Mouse (Mus musculus): ENCODE data around the gene Vmn1r197. TPM values are rescaled to one million over a fixed set of nuclear protein-coding genes. Genes with fewer than 3 reads are reported as not detected.
"Not testable (repeated sequence)": the region's sequence is repeated elsewhere in the genome, so short reads cannot be mapped to it uniquely, and the experiment has no call there.

The Vmn1r197 gene
- polyA plus RNA-seq, 1 experiment from 2014 or later, result not detected

DNA sequence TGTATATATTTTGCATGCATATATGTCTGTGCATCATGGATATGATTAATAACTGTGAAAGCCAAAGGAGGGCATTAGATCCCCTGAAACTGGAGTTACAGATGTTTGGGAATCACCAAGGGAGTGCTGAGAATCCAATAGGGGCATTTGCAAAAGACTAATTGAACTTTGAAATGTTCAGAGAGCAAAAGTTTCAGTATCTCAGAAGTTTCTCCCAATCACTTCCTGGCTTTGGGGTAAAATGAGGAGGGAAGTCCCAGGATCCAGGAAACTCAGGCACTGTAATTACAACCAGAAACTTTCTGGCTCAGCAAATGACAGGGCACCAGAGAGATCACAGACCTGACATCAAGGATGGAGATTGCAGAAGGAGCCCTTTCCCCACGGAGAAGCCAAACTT lies 25.7 kb downstream of the Vmn1r197 start, which contains the start of gene Vmn1r198:
TSS of gene Vmn1r198 (plus strand) at position 301 of the 400 bp plus-strand sequence.
- 41% methylated on average over 1 of the region's 1 CpGs for WGBS

DNA sequence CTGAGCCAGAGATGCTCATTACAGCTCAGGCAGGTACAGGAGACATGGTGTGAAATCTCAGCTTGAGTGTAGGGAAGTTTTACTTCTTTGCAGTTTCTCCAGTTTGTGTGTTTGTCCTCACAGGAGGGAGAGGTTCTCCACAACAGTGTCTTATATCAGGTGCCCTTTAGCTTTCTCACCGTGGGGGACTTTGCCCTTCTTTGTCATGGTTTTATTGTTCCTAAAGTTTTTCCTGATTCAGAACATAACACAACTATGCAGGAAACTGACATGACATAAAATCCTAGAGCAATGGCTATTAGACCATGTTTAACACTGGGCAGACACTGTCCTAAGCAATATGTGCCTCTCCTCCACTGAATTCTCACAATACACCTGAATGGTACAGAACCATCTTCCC lies 26.4 kb downstream of the Vmn1r197 start:
- Histone ChIP-seq H3K4me3 (ENCODE audit: low read depth, low read length) (no peak overlapping the region), H3K27ac (ENCODE audit: low read depth, low read length) (no peak overlapping the region)
- 81% methylated on average over 1 of the region's 1 CpGs for WGBS

More for the DNA sequence above, 25.7 kb downstream of the Vmn1r197 start, which contains the start of gene Vmn1r198:
- Histone ChIP-seq H3K4me3 (ENCODE audit: low read depth, low read length) (no peak within 1 kb of the TSS), H3K27me3 (ENCODE audit: control insufficient read depth, insufficient read depth, low read length) (no peaks in the 10 kb centered on the region), H3K4me2 (ENCODE audit: low read depth) (no peak within 1 kb of the TSS), H3K4me1 (ENCODE audit: control insufficient read depth, insufficient read depth, low read length) (no peaks in the 10 kb centered on the region), H3K9ac (ENCODE audit: low read length) (no peak within 1 kb of the TSS), H3K27ac (ENCODE audit: low read depth, low read length) (no peak within 1 kb of the TSS), H3K36me3 (ENCODE audit: control insufficient read depth, insufficient read depth, low read length) (no peaks in the 10 kb centered on the region), H3K9me3 (ENCODE audit: control insufficient read depth, low read length) (no peaks in the 10 kb centered on the region)
- DNase-seq (ENCODE audit: low spot score), result no peak
- no peak for ATAC-seq (ENCODE audit: insufficient read depth, low FRiP score, low TSS enrichment)

DNA sequence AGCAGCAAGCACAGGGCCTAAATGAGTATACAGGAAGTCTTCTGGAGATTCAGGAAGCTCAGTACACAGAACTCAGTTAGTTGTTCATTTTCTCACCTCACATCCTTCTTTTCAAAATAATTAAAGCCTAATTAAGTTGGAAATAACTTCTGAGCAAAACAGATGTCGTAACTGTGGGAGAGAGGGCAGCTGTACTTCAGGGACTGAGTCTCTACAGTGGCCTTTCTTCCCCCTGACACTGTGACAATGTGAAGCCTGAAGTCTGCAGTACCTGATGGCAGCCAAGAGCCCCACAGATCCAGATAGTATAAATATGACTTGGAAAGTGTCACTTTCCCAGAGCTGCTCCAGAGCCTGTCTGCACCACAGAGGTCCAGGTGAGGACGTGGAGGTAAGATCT lies 55.1 kb downstream of the Vmn1r197 start, which contains the start of gene Vmn1r199:
TSS of gene Vmn1r199 (plus strand) at position 301 of the 400 bp plus-strand sequence.
- Histone ChIP-seq H3K27me3 (ENCODE audit: control insufficient read depth, insufficient read depth, low read length) (no peaks in the 10 kb centered on the region), H3K4me1 (ENCODE audit: control insufficient read depth, insufficient read depth, low read length) (no peaks in the 10 kb centered on the region), H3K36me3 (ENCODE audit: control insufficient read depth, insufficient read depth, low read length) (no peaks in the 10 kb centered on the region), H3K4me3 (ENCODE audit: low read depth, low read length) (no peak within 1 kb of the TSS), H3K4me2 (ENCODE audit: low read depth) (no peak within 1 kb of the TSS), H3K9me3 (ENCODE audit: control insufficient read depth, low read length) (no peaks in the 10 kb centered on the region), H3K27ac (ENCODE audit: low read depth, low read length) (no peak within 1 kb of the TSS), H3K9ac (ENCODE audit: low read length) (no peak within 1 kb of the TSS)
- ATAC-seq (ENCODE audit: insufficient read depth, low FRiP score, low TSS enrichment) (no peak), DNase-seq (ENCODE audit: low spot score) (no peak)
- 83% methylated on average over 2 of the region's 2 CpGs for WGBS

More for the DNA sequence above, 26.4 kb downstream of the Vmn1r197 start:
- Histone ChIP-seq H3K4me2 (ENCODE audit: low read depth) (no peak overlapping the region), H3K4me1 (ENCODE audit: control insufficient read depth, insufficient read depth, low read length) (no peaks in the 10 kb centered on the region), H3K36me3 (ENCODE audit: control insufficient read depth, insufficient read depth, low read length) (no peaks in the 10 kb centered on the region), H3K9me3 (ENCODE audit: control insufficient read depth, low read length) (no peaks in the 10 kb centered on the region), H3K9ac (ENCODE audit: low read length) (no peak overlapping the region), H3K27me3 (ENCODE audit: control insufficient read depth, insufficient read depth, low read length) (no peaks in the 10 kb centered on the region)
- ATAC-seq (ENCODE audit: insufficient read depth, low FRiP score, low TSS enrichment) (no peak), DNase-seq (ENCODE audit: low spot score) (no peak)

DNA sequence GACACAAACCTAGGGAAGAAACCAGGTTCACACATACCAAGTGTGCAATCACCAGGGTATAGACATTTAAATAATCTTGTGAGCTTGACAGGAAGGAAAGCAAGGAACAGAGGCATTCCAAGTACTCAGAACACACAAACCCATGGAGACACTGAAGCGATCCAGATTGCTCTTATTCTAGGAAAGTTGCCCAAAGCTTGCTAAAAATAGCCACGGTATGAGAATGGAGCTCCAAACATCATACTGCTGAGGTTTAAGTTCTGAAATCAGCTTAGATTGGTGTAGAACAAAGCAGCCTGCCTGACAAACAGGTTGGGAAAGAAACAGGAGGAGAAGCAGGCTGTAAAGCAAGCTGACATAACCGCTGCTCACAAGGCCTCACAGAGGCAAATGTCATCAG lies 56.7 kb downstream of the Vmn1r197 start:
- not testable (repeated sequence) for H3K9ac ChIP-seq (ENCODE audit: low read length); ATAC-seq (ENCODE audit: insufficient read depth, low FRiP score, low TSS enrichment); H3K4me2 ChIP-seq (ENCODE audit: low read depth); H3K27ac ChIP-seq (ENCODE audit: low read depth, low read length); H3K36me3 ChIP-seq (ENCODE audit: control insufficient read depth, insufficient read depth, low read length); DNase-seq (ENCODE audit: low spot score); H3K4me1 ChIP-seq (ENCODE audit: control insufficient read depth, insufficient read depth, low read length); H3K4me3 ChIP-seq (ENCODE audit: low read depth, low read length); H3K9me3 ChIP-seq (ENCODE audit: control insufficient read depth, low read length); H3K27me3 ChIP-seq (ENCODE audit: control insufficient read depth, insufficient read depth, low read length)
- 89% methylated on average over 3 of the region's 3 CpGs for WGBS

Other genes starting within 250 kb of the Vmn1r197 start
- gene Vmn1r188, start 240.1 kb upstream of the Vmn1r197 start, polyA plus RNA-seq (2014; fragmentation: Nextera tagmentation; extraction: Ambion mirVana), result not detected in 2 replicates
- gene Vmn1r189, start 218.8 kb upstream of the Vmn1r197 start, polyA plus RNA-seq (2014; fragmentation: Nextera tagmentation; extraction: Ambion mirVana), result not detected in 2 replicates
- not detected in 2 replicates for gene Vmn1r191, start 140.6 kb upstream of the Vmn1r197 start, polyA plus RNA-seq (2014; fragmentation: Nextera tagmentation; extraction: Ambion mirVana)
- not detected in 2 replicates for gene Vmn1r192, start 133.4 kb upstream of the Vmn1r197 start, polyA plus RNA-seq (2014; fragmentation: Nextera tagmentation; extraction: Ambion mirVana)
- not detected in 2 replicates for gene Vmn1r193, start 101.4 kb upstream of the Vmn1r197 start, polyA plus RNA-seq (2014; fragmentation: Nextera tagmentation; extraction: Ambion mirVana)
- not detected in 2 replicates for gene Vmn1r194, start 80.4 kb upstream of the Vmn1r197 start, polyA plus RNA-seq (2014; fragmentation: Nextera tagmentation; extraction: Ambion mirVana)
- gene Vmn1r195, start 54.1 kb upstream of the Vmn1r197 start, polyA plus RNA-seq (2014; fragmentation: Nextera tagmentation; extraction: Ambion mirVana), result not detected in 2 replicates
- gene Vmn1r196, start 34.7 kb upstream of the Vmn1r197 start, polyA plus RNA-seq (2014; fragmentation: Nextera tagmentation; extraction: Ambion mirVana), result not detected in 2 replicates
- gene Vmn1r198, start 25.8 kb downstream of the Vmn1r197 start, polyA plus RNA-seq (2014; fragmentation: Nextera tagmentation; extraction: Ambion mirVana), result not detected in 2 replicates
- gene Vmn1r199, start 55.2 kb downstream of the Vmn1r197 start, polyA plus RNA-seq (2014; fragmentation: Nextera tagmentation; extraction: Ambion mirVana), result not detected in 2 replicates
- not detected in 2 replicates for gene Vmn1r200, start 65.8 kb downstream of the Vmn1r197 start, polyA plus RNA-seq (2014; fragmentation: Nextera tagmentation; extraction: Ambion mirVana)
- gene Vmn1r201, start 147.3 kb downstream of the Vmn1r197 start, polyA plus RNA-seq (2014; fragmentation: Nextera tagmentation; extraction: Ambion mirVana), result not detected in 2 replicates
- not detected in 2 replicates for gene Vmn1r202, start 180.8 kb downstream of the Vmn1r197 start, polyA plus RNA-seq (2014; fragmentation: Nextera tagmentation; extraction: Ambion mirVana)
- gene Vmn1r203, start 193.5 kb downstream of the Vmn1r197 start, polyA plus RNA-seq (2014; fragmentation: Nextera tagmentation; extraction: Ambion mirVana), result not detected in 2 replicates
- not detected in 2 replicates for gene Vmn1r204, start 228.6 kb downstream of the Vmn1r197 start, polyA plus RNA-seq (2014; fragmentation: Nextera tagmentation; extraction: Ambion mirVana)

All from neural tube, embryonic 11.5 days (tissue).